Mouse (Mus musculus) stomach, embryonic 15.5 days (tissue): Measurements from ENCODE around the gene Dmwd. TPM values are rescaled to one million over a fixed set of nuclear protein-coding genes. Genes with fewer than 3 reads are reported as not detected.

Experiments used
- ATAC-seq: fragments of 200-750 bp; cut with Nextera tagmentation; 2 replicates; pipeline ENCODE4 v1.8.0; 2017; ENCODE audit warnings: low read depth, moderate number of reproducible peaks, moderate TSS enrichment; ENCODE audit not compliant: insufficient read depth, low FRiP score
- H3K27ac ChIP-seq: fragments of 300-500 bp; sonication (generic); 2 replicates; pipeline ENCODE4 v1.5.1; 2015; ENCODE audit warnings: mild to moderate bottlenecking, inconsistent platforms
- H3K27me3 ChIP-seq: fragments of 300-500 bp; sonication (generic); replicated peaks from 2 replicates; pipeline ENCODE4 v1.6.1; 2015; ENCODE audit warnings: inconsistent platforms
- H3K36me3 ChIP-seq: fragments of 300-500 bp; sonication (generic); 2 replicates; pipeline ENCODE4 v1.6.1; 2015; ENCODE audit warnings: inconsistent platforms
- H3K4me1 ChIP-seq: fragments of 300-500 bp; sonication (generic); 2 replicates; pipeline ENCODE4 v1.6.1; 2015; ENCODE audit warnings: inconsistent platforms
- H3K4me2 ChIP-seq: fragments of 300-500 bp; sonication (generic); 2 replicates; pipeline ENCODE4 v1.6.1; 2015; ENCODE audit warnings: mild to moderate bottlenecking, inconsistent platforms
- H3K4me3 ChIP-seq: fragments of 300-500 bp; sonication (generic); replicated peaks from 2 replicates; pipeline ENCODE4 v1.5.1; 2015; ENCODE audit warnings: inconsistent platforms
- H3K9ac ChIP-seq: fragments of 300-500 bp; sonication (generic); 2 replicates; pipeline ENCODE4 v1.6.1; 2015; ENCODE audit warnings: inconsistent platforms
- H3K9me3 ChIP-seq: fragments of 300-500 bp; sonication (generic); 2 replicates; pipeline ENCODE4 v1.6.1; 2016; ENCODE audit warnings: inconsistent platforms
- WGBS: fragments of 180-500 bp; shearing (Covaris S2); methylation state at CpG from one replicate; pipeline ENCODE4 v1.1.7; 2015; 5-methylcytosine and 5-hydroxymethylcytosine counted together
- polyA plus RNA-seq: library from polyadenylated mRNA; unstranded; fragments of >200 nt; fragmentation: Nextera tagmentation; extraction: Ambion mirVana; gene quantifications from 2 replicates; pipeline ENCODE4 v1.2.1, GENCODE M21; 2015

The Dmwd gene
- polyA plus RNA-seq = 13.7 and 15.1 TPM in 2 replicates

DNA sequence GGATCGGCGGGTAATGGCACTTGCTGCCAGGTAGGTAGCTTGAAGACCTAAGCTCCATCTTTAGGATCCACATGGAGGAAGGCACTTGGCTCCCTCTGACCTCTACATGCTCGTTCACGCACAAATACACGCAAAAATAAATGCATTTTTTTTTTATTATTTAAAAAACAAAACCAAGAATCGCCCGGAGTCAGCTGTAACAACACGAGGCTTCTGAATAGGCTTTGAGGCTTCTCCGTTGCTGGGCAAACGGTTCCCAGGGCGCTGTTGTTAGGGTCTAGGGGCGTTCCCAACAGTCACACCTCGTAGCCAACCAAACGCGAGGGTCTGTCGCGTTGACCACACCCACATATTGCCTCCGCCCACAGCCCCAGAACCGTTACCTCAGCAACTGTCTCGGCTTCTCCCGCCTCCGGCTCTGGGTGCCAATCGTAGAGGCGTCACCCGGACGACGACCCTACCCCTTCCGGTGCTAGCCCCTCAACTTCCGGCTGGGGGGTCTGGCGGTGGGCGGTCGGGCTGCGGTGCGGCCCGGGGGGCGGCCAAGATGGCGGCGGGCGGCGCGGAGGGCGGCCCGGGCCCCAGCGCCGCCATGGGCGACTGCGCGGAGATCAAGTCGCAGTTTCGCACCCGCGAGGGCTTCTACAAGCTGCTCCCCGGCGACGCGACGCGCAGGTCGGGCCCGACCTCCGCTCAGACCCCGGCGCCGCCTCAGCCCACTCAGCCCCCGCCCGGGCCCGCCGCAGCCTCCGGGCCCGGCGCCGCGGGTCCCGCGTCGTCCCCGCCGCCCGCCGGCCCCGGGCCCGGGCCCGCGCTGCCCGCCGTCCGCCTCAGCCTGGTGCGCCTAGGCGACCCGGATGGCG is at the start of gene Dmwd:
Gene Dmwd (plus strand): TSS at position 505 of the 863 bp plus-strand sequence.
- Histone ChIP-seq H3K27ac (peak within 1 kb of the TSS; percentile 73), H3K9me3 (no peaks in the 10 kb centered on the region), H3K4me2 (peak within 1 kb of the TSS; percentile 80), H3K4me1 (peaks cover 20% of the 10 kb centered on the region), H3K27me3 (no peaks in the 10 kb centered on the region), H3K4me3 (peak within 1 kb of the TSS; percentile 66), H3K9ac (peak within 1 kb of the TSS; percentile 93), H3K36me3 (peaks cover 26% of the 10 kb centered on the region)
- WGBS = 1% methylated on average over 83 of the region's 91 CpGs
- peak; percentile 96 for ATAC-seq

GRCm38 (mm10) chr7:19028067-19028466 is 48.0 kb upstream of the Dmwd start:
- H3K9me3 ChIP-seq = no peaks in the 10 kb centered on the region
- H3K9ac ChIP-seq = no peak overlapping the region
- no peak overlapping the region for H3K4me2 ChIP-seq
- H3K4me1 ChIP-seq = peaks cover 21% of the 10 kb centered on the region
- H3K4me3 ChIP-seq = no peak overlapping the region
- peaks cover 6% of the 10 kb centered on the region; the same call in 1 of the 2 replicates for H3K27me3 ChIP-seq
- no peak for ATAC-seq
- H3K36me3 ChIP-seq = peaks cover 19% of the 10 kb centered on the region
- no peak overlapping the region for H3K27ac ChIP-seq

- peak; percentile 24; the same call in 1 of the 2 replicates for ATAC-seq
- 55% methylated on average over 6 of the region's 6 CpGs for WGBS
Observed at GRCm38 (mm10) chr7:19029084-19029653, 46.9 kb upstream of the Dmwd start.

DNA sequence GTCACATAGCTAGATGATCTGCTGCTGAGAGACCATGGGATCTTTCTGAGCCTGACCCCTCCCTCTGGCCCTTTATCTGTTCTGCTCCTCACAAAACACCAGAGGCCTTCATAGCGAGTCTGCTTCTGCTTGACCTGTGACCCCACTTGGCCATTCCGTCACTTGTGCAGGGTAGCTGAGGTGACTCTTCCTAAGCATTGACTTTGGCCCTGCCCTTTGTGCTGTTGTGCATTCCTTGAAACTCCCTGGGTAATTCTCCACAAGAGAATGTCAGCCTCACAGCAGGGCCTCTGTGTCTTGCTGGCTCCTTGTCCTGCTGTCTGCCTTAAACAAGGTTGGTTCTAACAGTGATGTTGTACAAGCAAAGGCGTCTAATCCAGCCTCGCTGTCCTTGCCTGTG is 44.4 kb upstream of the Dmwd start:
- H3K9me3 ChIP-seq = no peaks in the 10 kb centered on the region
- H3K9ac ChIP-seq = no peak overlapping the region
- no peak for ATAC-seq
- peaks cover 48% of the 10 kb centered on the region for H3K36me3 ChIP-seq
- H3K27ac ChIP-seq = no peak overlapping the region
- WGBS = 79% methylated on average over 4 of the region's 4 CpGs
- no peaks in the 10 kb centered on the region for H3K4me1 ChIP-seq
- H3K4me3 ChIP-seq = no peak overlapping the region
- H3K4me2 ChIP-seq = no peak overlapping the region
- no peaks in the 10 kb centered on the region for H3K27me3 ChIP-seq

More at GRCm38 (mm10) chr7:19029084-19029653, 46.9 kb upstream of the Dmwd start:
- peaks cover 16% of the 10 kb centered on the region for H3K4me1 ChIP-seq
- H3K9me3 ChIP-seq = no peaks in the 10 kb centered on the region
- no peak overlapping the region for H3K4me3 ChIP-seq
- no peak overlapping the region for H3K27ac ChIP-seq
- H3K4me2 ChIP-seq = no peak overlapping the region
- H3K27me3 ChIP-seq = no peaks in the 10 kb centered on the region
- peaks cover 26% of the 10 kb centered on the region for H3K36me3 ChIP-seq
- H3K9ac ChIP-seq = no peak overlapping the region

DNA sequence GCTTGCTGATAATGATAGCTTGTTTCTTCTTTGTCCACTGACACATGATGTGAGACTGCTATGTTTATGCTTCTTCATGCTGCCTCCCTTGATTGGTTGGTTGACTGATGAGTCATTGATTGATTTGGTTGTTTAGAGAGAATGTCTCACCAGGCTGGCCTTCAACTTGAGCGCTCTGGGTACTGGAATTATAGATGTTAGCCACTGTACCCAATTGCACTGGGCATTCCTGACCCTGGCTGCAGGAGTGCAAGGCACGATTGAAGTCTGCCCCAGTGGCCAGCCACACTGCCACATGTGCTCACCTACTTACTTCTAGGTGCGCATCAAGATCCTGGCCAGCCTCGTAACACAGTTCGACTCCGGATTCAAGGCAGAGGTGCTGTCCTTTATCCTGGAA is 31.4 kb upstream of the Dmwd start:
- Histone ChIP-seq H3K9me3 (no peaks in the 10 kb centered on the region), H3K36me3 (peaks cover 86% of the 10 kb centered on the region), H3K4me3 (no peak overlapping the region), H3K27me3 (no peaks in the 10 kb centered on the region), H3K4me1 (no peaks in the 10 kb centered on the region), H3K4me2 (no peak overlapping the region), H3K9ac (no peak overlapping the region), H3K27ac (no peak overlapping the region)
- no peak for ATAC-seq
- 95% methylated on average over 6 of the region's 6 CpGs for WGBS

DNA sequence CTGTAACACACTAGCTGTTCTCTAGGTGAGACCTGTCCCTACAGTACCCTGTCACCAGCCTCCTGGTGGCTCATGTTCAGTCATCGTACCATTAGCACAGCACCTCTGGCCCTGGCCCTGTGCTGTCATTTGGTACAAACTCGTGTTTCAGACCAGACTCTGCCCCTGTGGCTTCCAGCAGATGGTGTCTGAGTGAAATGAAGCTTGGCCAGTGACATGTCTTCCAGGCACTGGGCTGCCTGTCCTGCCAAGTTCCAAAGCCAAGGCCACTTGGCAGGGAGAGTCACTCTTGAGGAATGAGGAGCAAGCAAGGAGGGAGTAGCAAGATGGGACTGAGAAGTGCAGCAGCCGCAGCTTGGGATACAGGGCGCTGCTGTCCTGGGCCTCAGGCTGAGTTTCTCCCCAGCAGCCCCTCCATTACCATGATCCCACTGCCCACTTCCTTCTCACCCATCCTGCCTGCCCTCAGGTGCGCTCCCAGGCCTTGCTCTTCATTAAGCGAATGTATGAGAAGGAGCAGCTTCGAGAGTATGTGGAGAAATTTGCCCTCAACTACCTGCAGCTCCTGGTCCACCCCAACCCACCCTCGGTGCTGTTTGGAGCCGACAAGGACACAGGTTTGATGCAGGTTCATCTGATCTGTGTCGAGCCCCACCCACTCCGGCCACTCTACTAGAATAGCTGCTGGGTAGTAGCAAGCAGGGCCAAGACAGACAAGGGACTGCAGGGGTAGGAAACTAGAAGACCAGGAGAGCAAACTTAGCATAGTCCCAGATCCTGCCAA is 29.5 kb upstream of the Dmwd start:
- 91% methylated on average over 11 of the region's 11 CpGs for WGBS
- Histone ChIP-seq H3K4me1 (no peaks in the 10 kb centered on the region), H3K27me3 (no peaks in the 10 kb centered on the region), H3K9me3 (no peaks in the 10 kb centered on the region), H3K9ac (no peak overlapping the region), H3K4me3 (no peak overlapping the region), H3K27ac (no peak overlapping the region), H3K4me2 (no peak overlapping the region), H3K36me3 (peaks cover 84% of the 10 kb centered on the region)
- ATAC-seq = no peak

DNA sequence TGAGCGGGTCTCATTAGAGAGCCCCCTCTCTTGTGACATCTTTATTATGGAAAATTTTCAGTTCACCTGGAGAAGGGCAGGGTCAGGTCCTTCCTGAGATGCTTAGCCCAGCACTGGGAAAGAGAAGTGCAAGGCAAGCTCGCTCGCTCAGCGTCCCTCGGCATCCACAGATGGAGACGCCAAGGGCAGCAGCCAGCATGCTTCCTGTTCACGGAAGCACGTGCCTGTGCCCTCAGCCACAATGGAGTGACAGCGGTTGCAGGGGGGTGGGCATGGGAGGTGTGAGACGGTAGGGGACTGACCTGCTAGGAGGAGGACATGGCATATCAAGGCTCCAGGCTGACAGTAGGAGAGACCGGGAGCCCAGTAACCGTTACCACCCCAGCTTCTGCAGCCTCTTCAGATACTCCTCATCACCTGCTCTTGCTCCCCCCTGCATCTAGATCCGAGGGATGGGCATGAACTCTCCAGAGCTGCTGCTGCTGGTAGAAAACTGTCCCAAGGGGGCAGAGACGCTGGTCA is 28.0 kb upstream of the Dmwd start:
- Histone ChIP-seq H3K9ac (no peak overlapping the region), H3K9me3 (no peaks in the 10 kb centered on the region), H3K4me2 (no peak overlapping the region), H3K4me3 (no peak overlapping the region), H3K4me1 (no peaks in the 10 kb centered on the region), H3K27ac (no peak overlapping the region), H3K36me3 (peaks cover 71% of the 10 kb centered on the region), H3K27me3 (no peaks in the 10 kb centered on the region)
- WGBS = 85% methylated on average over 14 of the region's 14 CpGs
- ATAC-seq = no peak

DNA sequence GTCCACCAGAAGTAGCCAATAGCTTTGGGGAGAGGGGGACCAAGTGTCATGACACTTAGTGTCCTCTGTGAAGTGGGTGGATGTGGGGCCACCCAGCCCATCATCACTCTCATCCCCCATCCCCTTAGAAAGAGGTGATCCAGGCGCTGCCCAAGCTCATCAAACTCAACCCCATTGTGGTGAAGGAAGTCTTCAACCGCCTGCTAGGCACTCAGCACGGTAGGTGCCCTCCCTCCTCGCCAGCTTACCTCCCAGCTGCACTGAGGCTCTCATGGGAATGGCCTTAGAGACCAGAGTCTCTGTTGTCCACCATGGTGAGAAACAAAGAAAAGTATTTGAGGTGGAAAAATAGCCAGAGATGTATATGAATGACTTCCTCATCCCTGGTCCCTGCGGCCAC is 26.8 kb upstream of the Dmwd start:
- WGBS = 90% methylated on average over 5 of the region's 5 CpGs

DNA sequence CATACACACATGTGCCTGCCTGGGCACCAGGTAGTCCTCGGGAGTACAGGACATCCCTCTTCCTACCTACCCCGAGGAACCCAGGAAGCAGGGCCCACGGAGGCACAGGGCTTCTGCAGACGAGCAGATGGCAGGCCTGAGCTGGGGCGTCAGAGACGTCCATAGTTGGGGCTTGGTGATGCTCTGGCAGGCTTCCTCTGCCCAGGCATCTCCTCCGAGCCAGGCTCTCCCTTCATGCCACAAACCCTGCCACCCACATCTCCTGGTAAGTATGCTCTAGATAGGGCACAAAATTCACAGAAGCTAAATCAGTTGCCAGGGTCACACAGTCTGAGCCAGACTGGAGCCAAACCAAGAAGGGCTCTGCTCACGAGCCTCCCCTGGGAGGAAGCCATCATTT is 25.9 kb upstream of the Dmwd start:
- Histone ChIP-seq H3K4me1 (0 out of 2 replicates have a peak, but pooled peaks cover 5% of the 10 kb centered on the region), H3K9ac (no peak overlapping the region), H3K36me3 (peaks cover 59% of the 10 kb centered on the region), H3K27ac (no peak overlapping the region), H3K4me2 (no peak overlapping the region), H3K9me3 (no peaks in the 10 kb centered on the region), H3K4me3 (no peak overlapping the region), H3K27me3 (no peaks in the 10 kb centered on the region)
- ATAC-seq = no peak
- WGBS = 88% methylated on average over 8 of the region's 8 CpGs

More for the DNA sequence above, 26.8 kb upstream of the Dmwd start:
- H3K4me3 ChIP-seq = no peak overlapping the region
- no peaks in the 10 kb centered on the region for H3K9me3 ChIP-seq
- H3K27ac ChIP-seq = no peak overlapping the region
- H3K9ac ChIP-seq = no peak overlapping the region
- H3K27me3 ChIP-seq = no peaks in the 10 kb centered on the region
- 0 out of 2 replicates have a peak, but pooled peaks cover 5% of the 10 kb centered on the region for H3K4me1 ChIP-seq
- ATAC-seq = no peak
- H3K36me3 ChIP-seq = peaks cover 65% of the 10 kb centered on the region
- no peak overlapping the region for H3K4me2 ChIP-seq

DNA sequence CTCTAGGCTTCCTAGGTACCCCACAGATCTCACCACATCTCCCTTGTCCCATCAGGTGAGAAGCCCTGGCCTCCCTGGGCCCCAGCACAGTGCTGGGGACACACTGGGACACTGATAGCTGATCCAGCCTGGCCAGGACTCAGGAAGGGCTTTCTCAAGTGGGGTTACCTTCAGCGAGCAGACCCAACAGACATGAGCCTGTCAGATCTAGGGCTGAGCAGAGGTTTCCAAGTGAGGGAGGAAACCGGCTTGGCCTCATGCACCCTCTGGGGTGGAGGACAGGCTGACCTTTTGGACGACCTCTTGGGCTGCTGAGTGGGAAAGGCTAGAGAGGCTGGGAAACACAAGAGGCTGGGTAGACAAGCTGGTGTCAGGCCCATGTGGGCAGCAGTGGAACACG is 24.9 kb upstream of the Dmwd start:
- peaks cover 50% of the 10 kb centered on the region for H3K36me3 ChIP-seq
- no peaks in the 10 kb centered on the region for H3K9me3 ChIP-seq
- no peak overlapping the region for H3K27ac ChIP-seq
- no peak overlapping the region for H3K4me3 ChIP-seq
- H3K27me3 ChIP-seq = no peaks in the 10 kb centered on the region
- H3K4me2 ChIP-seq = no peak overlapping the region
- WGBS = 66% methylated on average over 4 of the region's 4 CpGs
- no peak for ATAC-seq
- H3K4me1 ChIP-seq = 0 out of 2 replicates have a peak, but pooled peaks cover 5% of the 10 kb centered on the region
- H3K9ac ChIP-seq = no peak overlapping the region

- Histone ChIP-seq H3K27me3 (no peaks in the 10 kb centered on the region), H3K9ac (no peak overlapping the region), H3K36me3 (peaks cover 37% of the 10 kb centered on the region; the same call in 1 of the 2 replicates), H3K4me1 (0 out of 2 replicates have a peak, but pooled peaks cover 5% of the 10 kb centered on the region), H3K9me3 (no peaks in the 10 kb centered on the region), H3K27ac (no peak overlapping the region), H3K4me3 (no peak overlapping the region), H3K4me2 (no peak overlapping the region)
- no peak for ATAC-seq
- WGBS = 83% methylated on average over 15 of the region's 15 CpGs
Observed at GRCm38 (mm10) chr7:19052345-19053135, 23.5 kb upstream of the Dmwd start.
